Mouse (Mus musculus) embryonic fibroblast, embryonic 13.5 days (primary cell): ENCODE results near the gene Cyp2c23. TPM values are rescaled to one million over a fixed set of nuclear protein-coding genes. Genes with fewer than 3 reads are reported as not detected.

Source experiments
- H3K27ac ChIP-seq: 2 replicates; pipeline ENCODE4 v1.5.1; 2012; ENCODE audit warnings: low read length, control low read depth, inconsistent platforms; ENCODE audit not compliant: insufficient read depth
- H3K4me1 ChIP-seq: 2 replicates; pipeline ENCODE4 v1.6.1; 2011; ENCODE audit warnings: low read length; ENCODE audit not compliant: control insufficient read depth, insufficient read depth
- H3K4me3 ChIP-seq: 2 replicates; pipeline ENCODE4 v1.5.1; 2011; ENCODE audit warnings: mild to moderate bottlenecking, control low read depth, low read length; ENCODE audit not compliant: insufficient read depth
- CTCF ChIP-seq: IDR thresholded peaks from 2 replicates; pipeline ENCODE4 v1.5.1; 2011; ENCODE audit warnings: mild to moderate bottlenecking, control low read depth, low read length, moderate library complexity, borderline replicate concordance; ENCODE audit not compliant: insufficient read depth
- POLR2A ChIP-seq: IDR thresholded peaks from 2 replicates; pipeline ENCODE4 v1.6.1; 2011; ENCODE audit warnings: low read depth, mild to moderate bottlenecking, control low read depth, low read length, moderate library complexity
- polyA plus RNA-seq: library from polyadenylated mRNA; stranded (reverse); fragments of >200 nt; gene quantifications from 2 replicates; pipeline ENCODE4 v1.2.4, GENCODE M21; 2011; ENCODE audit warnings: low read depth; ENCODE audit not compliant: missing spikeins, insufficient read length

Gene Cyp2c23
- polyA plus RNA-seq, 1 experiment = not detected

GRCm38 (mm10) chr19:44000720-44001119 lies 28.3 kb downstream of the Cyp2c23 start:
- Histone ChIP-seq H3K4me1 (no peaks in the 10 kb centered on the region), H3K4me3 (no peak overlapping the region), H3K27ac (no peak overlapping the region)
- TF ChIP-seq CTCF = no peak
- TF ChIP-seq POLR2A = no peak

- Histone ChIP-seq H3K4me3 (no peak overlapping the region), H3K27ac (no peak overlapping the region), H3K4me1 (no peaks in the 10 kb centered on the region)
- TF ChIP-seq CTCF = no peak
- TF ChIP-seq POLR2A = no peak
Measured at GRCm38 (mm10) chr19:44000061-44000460, 28.9 kb downstream of the Cyp2c23 start.

GRCm38 (mm10) chr19:43998802-43999527 lies 30.0 kb downstream of the Cyp2c23 start:
- Histone ChIP-seq H3K27ac (no peak overlapping the region), H3K4me1 (no peaks in the 10 kb centered on the region), H3K4me3 (no peak overlapping the region)
- TF ChIP-seq CTCF (no peak), POLR2A (no peak)

GRCm38 (mm10) chr19:43998101-43998500 lies 30.9 kb downstream of the Cyp2c23 start:
- no peak overlapping the region for H3K27ac ChIP-seq
- H3K4me3 ChIP-seq = no peak overlapping the region
- no peak for TF ChIP-seq CTCF
- TF ChIP-seq POLR2A = no peak
- H3K4me1 ChIP-seq = no peaks in the 10 kb centered on the region

GRCm38 (mm10) chr19:43995427-43995826 lies 33.6 kb downstream of the Cyp2c23 start:
- Histone ChIP-seq H3K27ac (no peak overlapping the region), H3K4me3 (no peak overlapping the region), H3K4me1 (no peaks in the 10 kb centered on the region)
- TF ChIP-seq CTCF (no peak), POLR2A (no peak)

GRCm38 (mm10) chr19:43992464-43992863 lies 36.5 kb downstream of the Cyp2c23 start:
- H3K4me3 ChIP-seq = no peak overlapping the region
- no peak overlapping the region for H3K27ac ChIP-seq
- TF ChIP-seq CTCF (no peak), POLR2A (no peak)
- no peaks in the 10 kb centered on the region for H3K4me1 ChIP-seq

GRCm38 (mm10) chr19:43990362-43990761 lies 38.6 kb downstream of the Cyp2c23 start:
- H3K4me1 ChIP-seq = no peaks in the 10 kb centered on the region
- no peak overlapping the region for H3K4me3 ChIP-seq
- H3K27ac ChIP-seq = no peak overlapping the region
- TF ChIP-seq CTCF = no peak
- TF ChIP-seq POLR2A = no peak

GRCm38 (mm10) chr19:43986069-43986794 lies 42.8 kb downstream of the Cyp2c23 start, which contains the start of gene Cpn1:
Gene Cpn1 (minus strand): TSS chr19:43986556.
- TF ChIP-seq POLR2A (no peak), CTCF (no peak)
- no peaks in the 10 kb centered on the region for H3K4me1 ChIP-seq
- H3K4me3 ChIP-seq = no peak within 1 kb of the TSS
- H3K27ac ChIP-seq = no peak within 1 kb of the TSS

- no peaks in the 10 kb centered on the region for H3K4me1 ChIP-seq
- no peak overlapping the region for H3K4me3 ChIP-seq
- TF ChIP-seq CTCF (no peak), POLR2A (no peak)
- H3K27ac ChIP-seq = no peak overlapping the region
Measured at GRCm38 (mm10) chr19:43981992-43982391, 47.0 kb downstream of the Cyp2c23 start.

- H3K4me3 ChIP-seq = no peak overlapping the region
- no peak overlapping the region for H3K27ac ChIP-seq
- no peaks in the 10 kb centered on the region for H3K4me1 ChIP-seq
- no peak for TF ChIP-seq POLR2A
- no peak for TF ChIP-seq CTCF
Measured at GRCm38 (mm10) chr19:43980711-43981110, 48.3 kb downstream of the Cyp2c23 start.
